Mouse (Mus musculus) liver, postnatal 0 days (tissue): ENCODE results near the gene Elovl5.

Experiments used
- CTCF ChIP-seq: sonication (generic); IDR thresholded peaks from 2 replicates; pipeline ENCODE4 v1.5.1; 2016; ENCODE audit warnings: antibody characterized with exemption, low read depth
- EP300 ChIP-seq: IDR thresholded peaks from 2 replicates; pipeline ENCODE4 v1.6.1; 2016; ENCODE audit warnings: antibody characterized with exemption, low read depth, mild to moderate bottlenecking

GRCm38 (mm10) chr9:77951971-77952370, 34.8 kb downstream of the Elovl5 start:
- TF ChIP-seq EP300 (no peak), CTCF (no peak)
